ENCODE assay signal across 15 mouse cellular contexts in genomic region chr10:111935207-111935606, GRCm38 (mm10). TPM values are rescaled to one million over a fixed set of nuclear protein-coding genes. Genes with fewer than 3 reads are reported as not detected.
DNase-seq lines count a peak whose midpoint lies in the region; ATAC-seq and TF ChIP-seq lines count a peak whose summit lies in the region.
"Had no signal": no experiment of that assay in that cellular context is flagged by ENCODE, and none has a peak within 500 bp of the region (broad histone marks: within the 10 kb centered on the region; RNA-seq: fewer than 3 reads in every experiment).

No protein-coding gene starts in this region.

- WGBS in hindbrain, embryonic 16.5 days, result 38% methylated on average over 2 of the region's 2 CpGs
- 75% methylated on average over 2 of the region's 2 CpGs for WGBS in hindbrain, embryonic 13.5 days
- WGBS in lung, embryonic 15.5 days, result 62% methylated on average over 2 of the region's 2 CpGs
- WGBS in lung, postnatal 0 days, result 62% methylated on average over 2 of the region's 2 CpGs

- H3K36me3 ChIP-seq in hindbrain, embryonic 16.5 days (ENCODE audit: control insufficient read depth, insufficient read depth, low read length), result no peaks in the 10 kb centered on the region
- no peaks in the 10 kb centered on the region for H3K36me3 ChIP-seq in hindbrain, embryonic 13.5 days
- no peaks in the 10 kb centered on the region for H3K36me3 ChIP-seq in lung, embryonic 15.5 days
- no peaks in the 10 kb centered on the region for H3K36me3 ChIP-seq in lung, postnatal 0 days (ENCODE audit: insufficient read depth, low read length)

- H3K4me2 ChIP-seq in hindbrain, embryonic 16.5 days (ENCODE audit: low read length), result no peak overlapping the region
- no peak overlapping the region for H3K4me2 ChIP-seq in hindbrain, embryonic 13.5 days
- H3K4me2 ChIP-seq in lung, embryonic 15.5 days, result no peak overlapping the region
- H3K4me2 ChIP-seq in lung, postnatal 0 days (replicated peaks; ENCODE audit: low read depth, low read length), result no peak overlapping the region

- H3K27ac ChIP-seq in hindbrain, embryonic 16.5 days (ENCODE audit: low read depth, low read length), result no peak overlapping the region
- no peak overlapping the region for H3K27ac ChIP-seq in hindbrain, embryonic 13.5 days
- peak overlapping the region; percentile 87; the same call in 1 of the 2 replicates for H3K27ac ChIP-seq in lung, embryonic 15.5 days
- no peak overlapping the region for H3K27ac ChIP-seq in lung, postnatal 0 days (ENCODE audit: low read length)

- no peak for TF ChIP-seq EP300 in lung, postnatal 0 days (IDR thresholded peaks at IDR 0.05)

- no peak overlapping the region for H3K9ac ChIP-seq in hindbrain, embryonic 16.5 days (ENCODE audit: low read depth, low read length)
- H3K9ac ChIP-seq in hindbrain, embryonic 13.5 days, result no peak overlapping the region
- no peak overlapping the region for H3K9ac ChIP-seq in lung, embryonic 15.5 days
- H3K9ac ChIP-seq in lung, postnatal 0 days (replicated peaks; ENCODE audit: low read depth), result no peak overlapping the region

- H3K9me3 ChIP-seq in hindbrain, embryonic 16.5 days (ENCODE audit: control insufficient read depth, low read length), result no peaks in the 10 kb centered on the region
- no peaks in the 10 kb centered on the region for H3K9me3 ChIP-seq in hindbrain, embryonic 13.5 days
- no peaks in the 10 kb centered on the region for H3K9me3 ChIP-seq in lung, embryonic 15.5 days
- H3K9me3 ChIP-seq in lung, postnatal 0 days (ENCODE audit: low read length), result no peaks in the 10 kb centered on the region

- TF ChIP-seq CTCF in lung, postnatal 0 days (IDR thresholded peaks at IDR 0.05), result no peak

- no peaks in the 10 kb centered on the region for H3K27me3 ChIP-seq in hindbrain, embryonic 16.5 days (replicated peaks; ENCODE audit: control insufficient read depth, insufficient read depth, low read length)
- H3K27me3 ChIP-seq in hindbrain, embryonic 13.5 days, result no peaks in the 10 kb centered on the region
- no peaks in the 10 kb centered on the region for H3K27me3 ChIP-seq in lung, embryonic 15.5 days
- H3K27me3 ChIP-seq in lung, postnatal 0 days (replicated peaks; ENCODE audit: insufficient read depth, low read length), result no peaks in the 10 kb centered on the region
- H3K27me3 ChIP-seq: CH12.LX had no signal

- no peak overlapping the region for H3K4me3 ChIP-seq in hindbrain, embryonic 16.5 days (ENCODE audit: low read length)
- no peak overlapping the region for H3K4me3 ChIP-seq in hindbrain, embryonic 13.5 days
- H3K4me3 ChIP-seq in lung, embryonic 15.5 days, result no peak overlapping the region
- H3K4me3 ChIP-seq in lung, postnatal 0 days (ENCODE audit: low read depth, low read length), result no peak overlapping the region
- H3K4me3 ChIP-seq: erythroblast, embryonic 14.5 days; myocyte had no signal

- peak; percentile 41; the same call in 1 of the 2 replicates for ATAC-seq in hindbrain, embryonic 16.5 days
- ATAC-seq in hindbrain, embryonic 13.5 days (ENCODE audit: low FRiP score), result no peak
- no peak for ATAC-seq in lung, embryonic 15.5 days (ENCODE audit: borderline replicate concordance, extremely low read depth, low FRiP score, low TSS enrichment)
- ATAC-seq in lung, postnatal 0 days, result no peak

- intact Hi-C loops in left cerebral cortex, postnatal 36 days (cut with DNase I), result no loop called here

- peaks cover 3% of the 10 kb centered on the region; the same call in 1 of the 2 replicates for H3K4me1 ChIP-seq in hindbrain, embryonic 16.5 days (ENCODE audit: control insufficient read depth, insufficient read depth, low read depth, low read length)
- peaks cover 19% of the 10 kb centered on the region for H3K4me1 ChIP-seq in hindbrain, embryonic 13.5 days (replicated peaks)
- H3K4me1 ChIP-seq in lung, embryonic 15.5 days, result peaks cover 26% of the 10 kb centered on the region
- peaks cover 13% of the 10 kb centered on the region; the same call in 1 of the 2 replicates for H3K4me1 ChIP-seq in lung, postnatal 0 days (ENCODE audit: insufficient read depth, low read depth, low read length)

- DNase-seq in lung, adult 18-20 months, result no peak
- DNase-seq in NIH3T3 (ENCODE audit: low read depth), result peak; percentile 81
- DNase-seq in lung, postnatal 0 days (ENCODE audit: low spot score), result peak; percentile 61
- no peak for DNase-seq in left cerebral cortex, postnatal 36 days (ENCODE audit: low spot score in 2 of 2)
- DNase-seq: adrenal gland, adult 8-10 months; cerebellum, adult 9-11 months; embryo, embryonic 11 days; liver; thymus, adult 18-20 months had no signal

RNA-seq across cellular contexts. Expression of gene Krr1, which starts 37.3 kb away (rescaled TPM):
- 34.4 and 36.1 TPM in 2 replicates for polyA plus RNA-seq in hindbrain, embryonic 16.5 days (2015; fragmentation: Nextera tagmentation; extraction: Ambion mirVana)
- polyA plus RNA-seq in hindbrain, embryonic 13.5 days (2015; fragmentation: Nextera tagmentation; extraction: Ambion mirVana), result 39.2 and 42.1 TPM in 2 replicates
- 49.1 and 50.0 TPM in 2 replicates for polyA plus RNA-seq in lung, embryonic 15.5 days (2015; fragmentation: Nextera tagmentation; extraction: Ambion mirVana)
- polyA plus RNA-seq in lung, postnatal 0 days (2015; fragmentation: Nextera tagmentation; extraction: Ambion mirVana), result 18.6 and 20.6 TPM in 2 replicates
- total RNA-seq in left cerebral cortex, postnatal 36 days (2021), result 10 to 100 TPM; 35.3 to 38.8 TPM

Comparison
In these comparisons a context has a peak if more than half of its experiments do, and no peak if none do; other contexts are left out.
1. DNase-seq: peak in NIH3T3 (single experiment) and lung, postnatal 0 days (single experiment); none in lung, adult 18-20 months (0 of 2) and left cerebral cortex, postnatal 36 days (0 of 2).